Mouse (Mus musculus) cortical plate, adult 2 months (tissue): ENCODE measurements around the gene Lime1.

Experiments used
- CTCF ChIP-seq: fragments of 200-500 bp; IDR thresholded peaks from 2 replicates; pipeline ENCODE4 v1.5.1; 2011; ENCODE audit warnings: mild to moderate bottlenecking, control low read depth, low read length; ENCODE audit not compliant: insufficient read depth; ENCODE audit errors: extremely low read depth
- POLR2A ChIP-seq: fragments of 200-500 bp; IDR thresholded peaks from 2 replicates; pipeline ENCODE4 v1.6.1; 2011; ENCODE audit warnings: mild to moderate bottlenecking, low read length, control low read depth; ENCODE audit not compliant: insufficient read depth; ENCODE audit errors: extremely low read depth

GRCm38 (mm10) chr2:181420426-181420825, 40.5 kb downstream of the Lime1 start:
- TF ChIP-seq POLR2A (no peak), CTCF (no peak)
